Comparison of ENCODE assay signal across 8 mouse cellular contexts in genomic region chr1:163311006-163311836, GRCm38 (mm10). TPM values are rescaled to one million over a fixed set of nuclear protein-coding genes. Genes with fewer than 3 reads are reported as not detected.
DNase-seq lines count a peak whose midpoint lies in the region; ATAC-seq and TF ChIP-seq lines count a peak whose summit lies in the region.

No protein-coding gene starts in this region.

- no peaks in the 10 kb centered on the region for H3K36me3 ChIP-seq in heart, embryonic 15.5 days
- no peaks in the 10 kb centered on the region for H3K36me3 ChIP-seq in midbrain, embryonic 11.5 days (ENCODE audit: control insufficient read depth, insufficient read depth, low read length)

- no peak for TF ChIP-seq CTCF in cerebellum, adult 2 months (IDR thresholded peaks at IDR 0.05; ENCODE audit: borderline replicate concordance, insufficient read depth, low read depth, low read length)

- H3K4me2 ChIP-seq in heart, embryonic 15.5 days, result peak overlapping the region; percentile 94
- peak overlapping the region; percentile 81 for H3K4me2 ChIP-seq in midbrain, embryonic 11.5 days

- H3K9me3 ChIP-seq in heart, embryonic 15.5 days (replicated peaks), result no peaks in the 10 kb centered on the region
- H3K9me3 ChIP-seq in midbrain, embryonic 11.5 days (ENCODE audit: control insufficient read depth, low read length), result no peaks in the 10 kb centered on the region

- no peaks in the 10 kb centered on the region for H3K4me1 ChIP-seq in cerebellum, adult 2 months (ENCODE audit: control insufficient read depth, insufficient read depth, low read length)
- peaks cover 33% of the 10 kb centered on the region for H3K4me1 ChIP-seq in heart, embryonic 15.5 days (replicated peaks)
- H3K4me1 ChIP-seq in midbrain, embryonic 11.5 days (ENCODE audit: control insufficient read depth, insufficient read depth, low read length), result peaks cover 32% of the 10 kb centered on the region

- no peak for TF ChIP-seq POLR2A in cerebellum, adult 2 months (IDR thresholded peaks at IDR 0.05; ENCODE audit: borderline replicate concordance, insufficient read depth, low read length)

- H3K27ac ChIP-seq in cerebellum, adult 2 months (ENCODE audit: insufficient read depth, low read length), result no peak overlapping the region
- H3K27ac ChIP-seq in heart, embryonic 15.5 days, result peak overlapping the region; percentile 77; the same call in 1 of the 2 replicates
- no peak overlapping the region for H3K27ac ChIP-seq in midbrain, embryonic 11.5 days (ENCODE audit: low read depth, low read length)

- H3K4me3 ChIP-seq in cerebellum, adult 2 months (replicated peaks; ENCODE audit: insufficient read depth, low read depth, low read length), result peak overlapping the region; percentile 37
- H3K4me3 ChIP-seq in heart, embryonic 15.5 days, result peak overlapping the region; percentile 74
- peak overlapping the region; percentile 45; the same call in 1 of the 2 replicates for H3K4me3 ChIP-seq in midbrain, embryonic 11.5 days (ENCODE audit: low read depth, low read length)

- peaks cover 3% of the 10 kb centered on the region; the same call in 1 of the 2 replicates for H3K27me3 ChIP-seq in cerebellum, adult 2 months (ENCODE audit: control insufficient read depth, insufficient read depth, low read length)
- peaks cover 62% of the 10 kb centered on the region for H3K27me3 ChIP-seq in heart, embryonic 15.5 days
- peaks cover 80% of the 10 kb centered on the region for H3K27me3 ChIP-seq in midbrain, embryonic 11.5 days (ENCODE audit: control insufficient read depth, insufficient read depth, low read length)

- H3K9ac ChIP-seq in heart, embryonic 15.5 days, result peak overlapping the region; percentile 73
- peak overlapping the region; percentile 48 for H3K9ac ChIP-seq in midbrain, embryonic 11.5 days (ENCODE audit: low read length)

- 62% methylated on average over 13 of the region's 13 CpGs for WGBS in cerebellum, adult 2 months
- WGBS in heart, embryonic 15.5 days, result 33% methylated on average over 13 of the region's 13 CpGs
- 8% methylated on average over 13 of the region's 13 CpGs for WGBS in midbrain, embryonic 11.5 days

- no peak for ATAC-seq in heart, embryonic 15.5 days (replicated peaks; ENCODE audit: insufficient number of reproducible peaks, insufficient read depth, low FRiP score, low read depth)
- ATAC-seq in midbrain, embryonic 11.5 days (ENCODE audit: low FRiP score), result no peak

- DNase-seq in cerebellum, adult 2 months, result no peak
- no peak for DNase-seq in cerebellum, adult 18-20 months
- peak; percentile 76 for DNase-seq in adipocyte (ENCODE audit: low spot score)
- peak; percentile 93 for DNase-seq in midbrain, embryonic 11.5 days (ENCODE audit: low spot score, missing footprints)
- DNase-seq in right cerebral cortex, postnatal 36 days (ENCODE audit: low spot score in 2 of 2), result no peak
- DNase-seq in kidney, postnatal 10 days, result no peak
- no peak for DNase-seq in layer of hippocampus, adult 8-10 months (ENCODE audit: low spot score in 2 of 2)

RNA-seq across cellular contexts. Expression of gene Prrx1, which starts 2.3 kb away (rescaled TPM):
- polyA plus RNA-seq in cerebellum, adult 2 months (2012; rRNA removed), result 4.1 and 4.6 TPM in 2 replicates
- polyA plus RNA-seq in heart, embryonic 15.5 days (2015; fragmentation: Nextera tagmentation; extraction: Ambion mirVana), result 10.8 and 13.7 TPM in 2 replicates
- polyA plus RNA-seq in midbrain, embryonic 11.5 days (2014; fragmentation: Nextera tagmentation; extraction: Ambion mirVana), result 14.2 and 16.5 TPM in 2 replicates
- 1 to 10 TPM; 5.3 to 6.9 (median 5.7) TPM for total RNA-seq in layer of hippocampus, adult 8-10 months (2022)

Comparison
In these comparisons a context has a peak if more than half of its experiments do, and no peak if none do; other contexts are left out.
1. DNase-seq: peak in adipocyte (single experiment) and midbrain, embryonic 11.5 days (single experiment); none in cerebellum, adult 2 months (0 of 2), cerebellum, adult 18-20 months (0 of 2), right cerebral cortex, postnatal 36 days (0 of 2), kidney, postnatal 10 days (single experiment) and layer of hippocampus, adult 8-10 months (0 of 2).
2. Peak in every context shown above with its lines, with median percentiles within 50 percentile points of each other: H3K4me3 ChIP-seq.